Mouse (Mus musculus) lung, embryonic 14.5 days (tissue): ENCODE measurements around the gene Olfr576. TPM values are rescaled to one million over a fixed set of nuclear protein-coding genes. Genes with fewer than 3 reads are reported as not detected.
A peak's percentile ranks its signal among the peaks of the same experiment; 100 is the strongest.

Experiments
- ATAC-seq: fragments of 200-750 bp; cut with Nextera tagmentation; 2 replicates; pipeline ENCODE4 v1.8.0; 2017; ENCODE audit warnings: mild to moderate bottlenecking, moderate TSS enrichment, moderate library complexity; ENCODE audit not compliant: insufficient read depth
- DNase-seq: peaks from one replicate; pipeline ENCODE4 v3.0.0-alpha.2; 2015
- H3K27ac ChIP-seq: fragments of 300-500 bp; sonication (generic); 2 replicates; pipeline ENCODE4 v1.5.1; 2014; ENCODE audit warnings: low read depth, mild to moderate bottlenecking, moderate library complexity
- H3K27me3 ChIP-seq: fragments of 300-500 bp; sonication (generic); 2 replicates; pipeline ENCODE4 v1.6.1; 2014; ENCODE audit warnings: low read length, control low read depth; ENCODE audit not compliant: insufficient read depth
- H3K36me3 ChIP-seq: fragments of 300-500 bp; sonication (generic); 2 replicates; pipeline ENCODE4 v1.6.1; 2014; ENCODE audit warnings: control low read depth; ENCODE audit not compliant: insufficient read depth
- H3K4me1 ChIP-seq: fragments of 300-500 bp; sonication (generic); 2 replicates; pipeline ENCODE4 v1.6.1; 2014; ENCODE audit warnings: antibody characterized with exemption, control low read depth; ENCODE audit not compliant: insufficient read depth
- H3K4me2 ChIP-seq: fragments of 300-500 bp; sonication (generic); 2 replicates; pipeline ENCODE4 v1.6.1; 2014; ENCODE audit warnings: mild to moderate bottlenecking
- H3K4me3 ChIP-seq: fragments of 300-500 bp; sonication (generic); 2 replicates; pipeline ENCODE4 v1.5.1; 2014; ENCODE audit warnings: low read depth, low read length
- H3K9ac ChIP-seq: fragments of 300-500 bp; sonication (generic); 2 replicates; pipeline ENCODE4 v1.6.1; 2014
- H3K9me3 ChIP-seq: fragments of 300-500 bp; sonication (generic); 2 replicates; pipeline ENCODE4 v1.6.1; 2016; ENCODE audit warnings: low read depth, low read length, control low read depth
- CTCF ChIP-seq: IDR thresholded peaks from 2 replicates; pipeline ENCODE4 v1.5.1; 2016; ENCODE audit warnings: antibody characterized with exemption, low read depth
- WGBS: fragments of 180-500 bp; shearing (Covaris S2); extraction: QIAGEN DNeasy Blood & Tissue Kit; methylation state at CpG from one replicate; pipeline ENCODE4 v1.1.7; 2014; 5-methylcytosine and 5-hydroxymethylcytosine counted together
- polyA plus RNA-seq: library from polyadenylated mRNA; unstranded; fragments of >200 nt; fragmentation: Nextera tagmentation; extraction: Ambion mirVana; gene quantifications from 2 replicates; pipeline ENCODE4 v1.2.1, GENCODE M21; 2014

Gene Olfr576
- not detected in 2 replicates for polyA plus RNA-seq

DNA sequence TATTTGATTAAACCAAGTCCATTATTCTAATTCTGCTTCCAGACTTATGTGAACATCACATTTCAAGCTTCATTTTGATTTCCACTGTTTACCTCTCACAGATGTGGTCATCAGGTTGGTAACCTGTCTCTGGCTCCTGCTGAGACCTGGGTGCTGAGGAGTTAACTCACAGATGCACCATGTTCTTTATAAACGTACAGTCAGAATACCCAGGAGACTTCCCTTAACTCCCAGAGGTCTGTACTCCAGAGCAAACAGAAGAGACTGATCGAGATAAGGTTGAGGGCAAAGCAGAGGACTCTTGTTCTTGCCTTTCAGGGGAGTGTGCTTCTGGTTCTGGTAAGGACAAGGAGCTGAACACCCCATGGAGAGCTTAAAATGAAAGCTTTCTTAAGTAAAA is at the start of gene Olfr576:
Olfr576 (plus strand) TSS at position 301 of the 400 bp plus-strand sequence.
- Histone ChIP-seq H3K4me1 (no peaks in the 10 kb centered on the region), H3K27me3 (no peaks in the 10 kb centered on the region), H3K9me3 (no peaks in the 10 kb centered on the region), H3K4me2 (no peak within 1 kb of the TSS), H3K36me3 (no peaks in the 10 kb centered on the region), H3K27ac (no peak within 1 kb of the TSS), H3K9ac (no peak within 1 kb of the TSS), H3K4me3 (no peak within 1 kb of the TSS)
- ATAC-seq (no peak), DNase-seq (no peak)
- WGBS: 9% methylated on average over 2 of the region's 2 CpGs
- TF ChIP-seq CTCF: no peak

DNA sequence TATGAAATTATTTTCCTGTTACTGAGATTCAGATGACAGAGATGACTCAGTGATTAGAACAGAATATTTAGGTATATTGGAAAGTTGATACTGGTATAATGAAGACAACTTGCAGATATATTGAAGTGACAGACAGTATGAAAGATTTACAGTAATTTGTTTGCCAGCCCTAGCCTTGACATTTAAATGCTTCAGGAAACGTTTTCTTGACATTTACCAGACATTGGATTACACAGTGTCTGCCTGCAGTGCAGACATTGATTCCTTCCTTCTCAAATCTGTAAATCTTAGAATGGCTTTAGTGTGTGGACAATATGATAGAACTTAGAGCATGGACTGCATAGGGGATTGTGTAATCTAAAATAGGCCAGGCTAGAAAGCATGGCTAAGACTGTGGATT is 47.2 kb upstream of the Olfr576 start:
- Histone ChIP-seq H3K9me3 (no peaks in the 10 kb centered on the region), H3K36me3 (no peaks in the 10 kb centered on the region), H3K27ac (no peak overlapping the region), H3K4me3 (no peak overlapping the region), H3K27me3 (no peaks in the 10 kb centered on the region), H3K9ac (no peak overlapping the region), H3K4me2 (no peak overlapping the region), H3K4me1 (no peaks in the 10 kb centered on the region)
- TF ChIP-seq CTCF: no peak
- ATAC-seq: no peak
- 19% methylated on average over 1 of the region's 1 CpGs for WGBS
- DNase-seq: no peak

DNA sequence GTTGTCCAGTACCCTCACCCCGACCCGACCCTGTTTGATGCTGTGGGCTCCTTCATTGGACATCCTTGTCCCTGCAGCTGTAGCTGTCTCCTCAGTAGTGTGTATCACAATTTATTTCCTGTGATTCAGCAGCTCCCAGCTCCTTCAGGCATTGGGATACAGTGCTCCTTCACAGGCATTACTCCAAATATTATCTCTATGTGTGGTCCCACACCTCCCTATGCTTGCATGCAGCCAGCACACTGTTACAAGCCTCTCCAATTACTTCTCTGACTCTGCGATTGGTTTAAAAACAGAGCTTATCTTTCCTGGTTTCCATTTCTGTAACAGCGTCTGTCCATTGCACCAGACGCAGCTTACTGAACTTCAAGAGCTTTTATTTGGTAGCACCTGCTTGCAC is 46.1 kb upstream of the Olfr576 start:
- no peaks in the 10 kb centered on the region for H3K36me3 ChIP-seq
- ATAC-seq: peak; percentile 54; the same call in 1 of the 2 replicates
- peak; percentile 4 for DNase-seq
- no peaks in the 10 kb centered on the region for H3K4me1 ChIP-seq
- no peaks in the 10 kb centered on the region for H3K9me3 ChIP-seq
- no peak overlapping the region for H3K4me3 ChIP-seq
- H3K27ac ChIP-seq: no peak overlapping the region
- TF ChIP-seq CTCF: no peak
- 35% methylated on average over 5 of the region's 5 CpGs for WGBS
- H3K4me2 ChIP-seq: no peak overlapping the region
- H3K27me3 ChIP-seq: no peaks in the 10 kb centered on the region
- no peak overlapping the region for H3K9ac ChIP-seq

DNA sequence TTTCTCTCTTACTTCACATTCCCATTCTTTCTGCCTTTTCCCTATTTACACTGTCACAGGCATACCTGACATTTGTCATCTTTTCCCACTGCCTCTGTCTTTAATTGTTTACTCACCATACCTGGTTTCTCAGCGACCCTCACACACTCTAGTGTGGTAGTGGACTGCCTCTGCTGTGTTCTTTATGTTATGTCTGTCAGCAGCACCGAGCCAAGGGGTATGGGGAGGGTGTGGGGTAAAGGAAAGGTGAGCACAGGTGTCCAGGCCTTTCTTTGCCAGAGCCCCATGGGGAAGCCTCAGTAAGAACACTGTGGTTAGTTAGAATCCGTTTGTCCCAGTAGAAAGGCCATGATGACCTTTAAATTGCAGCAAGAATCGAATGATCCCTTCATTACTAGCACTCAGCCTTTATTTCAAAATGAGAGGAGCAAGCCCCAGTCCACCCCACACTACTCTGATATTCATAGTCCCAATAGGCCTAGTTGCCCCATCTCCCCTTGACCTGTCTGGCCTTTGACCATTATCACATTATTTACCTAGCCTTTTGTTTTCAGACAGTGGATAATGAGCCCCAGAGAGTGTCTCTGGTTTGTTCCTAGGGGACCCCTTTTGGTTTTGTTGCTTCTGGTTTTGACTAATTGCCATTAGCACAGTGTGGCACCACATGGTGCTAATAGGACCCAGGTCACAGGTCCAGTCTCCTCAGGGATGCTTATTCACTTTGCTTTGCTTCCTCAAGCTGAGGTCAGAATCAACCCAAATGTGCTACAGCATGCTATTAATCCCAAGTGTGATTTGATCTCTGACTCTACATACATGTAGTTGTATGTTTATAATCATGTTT is 45.2 kb upstream of the Olfr576 start, which contains the start of gene Olfr571:
Olfr571 (minus strand) TSS at position 505 of the 844 bp plus-strand sequence.
- H3K36me3 ChIP-seq: no peaks in the 10 kb centered on the region
- no peaks in the 10 kb centered on the region for H3K27me3 ChIP-seq
- no peak for TF ChIP-seq CTCF
- ATAC-seq (no peak), DNase-seq (no peak)
- H3K4me3 ChIP-seq: no peak within 1 kb of the TSS
- H3K27ac ChIP-seq: no peak within 1 kb of the TSS
- 50% methylated on average over 4 of the region's 4 CpGs for WGBS
- no peaks in the 10 kb centered on the region for H3K9me3 ChIP-seq
- H3K4me2 ChIP-seq: no peak within 1 kb of the TSS
- no peak within 1 kb of the TSS for H3K9ac ChIP-seq
- no peaks in the 10 kb centered on the region for H3K4me1 ChIP-seq

DNA sequence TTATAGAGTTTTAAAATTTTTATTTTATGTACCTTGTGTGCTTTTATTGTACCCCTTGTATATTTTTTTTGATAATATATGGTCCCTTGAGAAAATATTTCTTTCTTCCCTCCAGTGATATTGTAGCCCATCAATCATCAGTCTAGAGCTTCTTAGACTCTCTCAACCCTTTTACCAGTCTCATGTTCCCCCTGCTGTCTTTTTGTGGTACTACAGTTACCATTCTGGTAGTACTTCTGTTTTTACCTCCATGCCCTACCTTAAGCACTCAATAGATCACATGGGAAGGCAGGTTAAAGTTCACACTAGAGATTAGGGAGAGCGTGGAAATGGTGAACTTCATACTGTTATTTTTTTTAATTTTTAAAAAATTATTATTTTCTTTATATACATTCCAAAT is 42.8 kb upstream of the Olfr576 start:
- H3K27ac ChIP-seq: no peak overlapping the region
- TF ChIP-seq CTCF: peak; percentile 77
- no peaks in the 10 kb centered on the region for H3K4me1 ChIP-seq
- H3K36me3 ChIP-seq: no peaks in the 10 kb centered on the region
- H3K4me3 ChIP-seq: no peak overlapping the region
- ATAC-seq: peak; percentile 63; the same call in 1 of the 2 replicates
- WGBS: 11% methylated on average over 1 of the region's 1 CpGs
- peak; percentile 84 for DNase-seq
- H3K27me3 ChIP-seq: no peaks in the 10 kb centered on the region
- no peak overlapping the region for H3K4me2 ChIP-seq
- H3K9me3 ChIP-seq: no peaks in the 10 kb centered on the region
- no peak overlapping the region for H3K9ac ChIP-seq

DNA sequence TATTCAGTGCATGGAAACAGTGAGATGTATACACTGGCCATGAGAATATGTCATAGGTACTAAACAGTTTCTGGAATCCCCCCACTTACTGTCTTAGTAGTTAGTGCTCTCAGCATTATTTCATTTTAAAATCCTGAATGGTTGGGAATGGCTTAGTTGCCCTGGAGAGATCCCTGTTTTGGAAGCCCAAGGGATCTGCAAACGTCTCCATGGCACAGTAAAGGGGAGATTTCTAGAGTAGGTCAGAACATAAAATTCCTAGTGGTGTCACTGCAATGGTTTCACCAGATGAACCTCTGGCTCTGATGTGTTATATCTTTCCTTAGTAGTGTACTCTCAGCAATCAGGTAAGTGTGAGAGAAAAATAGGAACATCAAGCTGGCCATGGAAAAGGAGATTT is 38.4 kb upstream of the Olfr576 start, which contains the start of gene Olfr572:
Olfr572 (plus strand) TSS at position 301 of the 400 bp plus-strand sequence.
- H3K36me3 ChIP-seq: no peaks in the 10 kb centered on the region
- no peaks in the 10 kb centered on the region for H3K9me3 ChIP-seq
- H3K9ac ChIP-seq: no peak within 1 kb of the TSS
- no peak within 1 kb of the TSS for H3K27ac ChIP-seq
- H3K4me2 ChIP-seq: no peak within 1 kb of the TSS
- no peaks in the 10 kb centered on the region for H3K27me3 ChIP-seq
- ATAC-seq (no peak), DNase-seq (no peak)
- WGBS: 54% methylated on average over 1 of the region's 1 CpGs
- TF ChIP-seq CTCF: no peak
- H3K4me3 ChIP-seq: no peak within 1 kb of the TSS
- H3K4me1 ChIP-seq: no peaks in the 10 kb centered on the region

DNA sequence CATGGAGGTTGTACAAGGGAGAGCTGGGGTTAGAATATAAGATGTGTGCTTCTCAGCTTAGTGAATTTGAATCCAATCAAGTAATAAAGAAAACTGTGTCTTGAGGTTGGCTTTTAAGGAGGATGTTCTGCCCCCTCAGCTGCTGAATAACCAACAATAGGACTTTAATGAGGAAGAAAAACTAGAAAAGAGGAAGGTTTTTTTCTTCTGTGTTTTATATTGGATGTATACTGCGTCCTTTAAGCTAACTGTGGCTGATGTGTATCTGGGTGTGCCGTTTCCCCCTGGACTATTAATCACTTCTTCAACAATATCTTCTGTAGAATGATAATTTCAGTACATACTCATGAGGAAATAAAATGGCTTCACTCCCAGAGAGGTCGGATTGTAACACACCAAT is 35.4 kb upstream of the Olfr576 start:
- no peaks in the 10 kb centered on the region for H3K36me3 ChIP-seq
- no peak overlapping the region for H3K4me3 ChIP-seq
- no peak for ATAC-seq
- H3K9ac ChIP-seq: no peak overlapping the region
- no peaks in the 10 kb centered on the region for H3K27me3 ChIP-seq
- no peak for TF ChIP-seq CTCF
- no peak overlapping the region for H3K27ac ChIP-seq
- 63% methylated on average over 3 of the region's 3 CpGs for WGBS
- H3K9me3 ChIP-seq: no peaks in the 10 kb centered on the region
- no peak overlapping the region for H3K4me2 ChIP-seq
- H3K4me1 ChIP-seq: no peaks in the 10 kb centered on the region
- no peak for DNase-seq
